Mouse (Mus musculus) C2C12 (cell line): ENCODE results near the gene Psma5.

Experiments
- CEBPB ChIP-seq: IDR thresholded peaks from one replicate; pipeline ENCODE4 v1.6.1; 2011; ENCODE audit warnings: low read depth, mild to moderate bottlenecking, control low read depth, moderate library complexity
- CTCF ChIP-seq: IDR thresholded peaks from one replicate; pipeline ENCODE4 v1.5.1; 2011; ENCODE audit not compliant: control insufficient read depth, insufficient read depth, insufficient read length
- FOSL1 ChIP-seq: IDR thresholded peaks from one replicate; pipeline ENCODE4 v1.8.0; 2011; ENCODE audit warnings: mild to moderate bottlenecking, low read length; ENCODE audit not compliant: poor library complexity, insufficient read depth, severe bottlenecking
- MAX ChIP-seq: IDR thresholded peaks from one replicate; pipeline ENCODE4 v1.6.1; 2011; ENCODE audit warnings: mild to moderate bottlenecking, control low read depth
- MYOD1 ChIP-seq: IDR thresholded peaks from one replicate; pipeline ENCODE4 v1.6.1; 2011; ENCODE audit warnings: low read depth; ENCODE audit not compliant: control insufficient read depth, insufficient read length
- MYOG ChIP-seq: IDR thresholded peaks from one replicate; pipeline ENCODE4 v1.6.1; 2011; ENCODE audit not compliant: control insufficient read depth, insufficient read length; ENCODE audit errors: extremely low read depth
- USF1 ChIP-seq: IDR thresholded peaks from one replicate; pipeline ENCODE4 v1.6.1; 2011; ENCODE audit warnings: low read depth, mild to moderate bottlenecking, control low read depth, moderate library complexity

DNA sequence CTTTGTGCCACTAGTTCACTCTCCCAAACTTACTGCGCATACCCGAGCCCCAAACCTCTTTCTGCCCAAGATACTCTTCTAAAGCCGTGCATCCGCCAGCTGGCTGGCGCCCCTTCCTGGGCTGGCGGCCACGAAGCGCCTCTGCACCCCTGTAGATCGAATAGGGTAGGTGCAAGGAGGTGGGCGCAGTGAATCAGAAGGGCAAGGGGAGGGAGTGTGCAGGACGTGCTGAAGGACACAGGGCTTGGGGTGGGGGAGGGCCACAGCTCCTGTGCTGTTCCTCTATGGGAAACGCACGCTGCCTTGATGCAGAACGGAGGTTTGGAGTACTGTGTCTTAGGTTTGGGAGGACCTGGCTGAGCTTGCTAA lies 46.0 kb upstream of the Psma5 start, which contains the start of gene Atxn7l2:
- TF ChIP-seq CTCF (no peak), CEBPB (no peak), MAX (no peak), MYOD1 (no peak), USF1 (no peak), MYOG (no peak), FOSL1 (no peak)
